Mouse (Mus musculus) cerebellum, postnatal 10 days (tissue): ENCODE results near the gene Rab8b.
"Not testable (repeated sequence)": the region's sequence is repeated elsewhere in the genome, so short reads cannot be mapped to it uniquely, and the experiment has no call there.

Source experiments
- DNase-seq, 2 experiments: peaks; one replicate each; pipeline ENCODE4 v3.0.0; 2021; ENCODE audit warnings: mixed read lengths in 2 of 2

The Rab8b gene

DNA sequence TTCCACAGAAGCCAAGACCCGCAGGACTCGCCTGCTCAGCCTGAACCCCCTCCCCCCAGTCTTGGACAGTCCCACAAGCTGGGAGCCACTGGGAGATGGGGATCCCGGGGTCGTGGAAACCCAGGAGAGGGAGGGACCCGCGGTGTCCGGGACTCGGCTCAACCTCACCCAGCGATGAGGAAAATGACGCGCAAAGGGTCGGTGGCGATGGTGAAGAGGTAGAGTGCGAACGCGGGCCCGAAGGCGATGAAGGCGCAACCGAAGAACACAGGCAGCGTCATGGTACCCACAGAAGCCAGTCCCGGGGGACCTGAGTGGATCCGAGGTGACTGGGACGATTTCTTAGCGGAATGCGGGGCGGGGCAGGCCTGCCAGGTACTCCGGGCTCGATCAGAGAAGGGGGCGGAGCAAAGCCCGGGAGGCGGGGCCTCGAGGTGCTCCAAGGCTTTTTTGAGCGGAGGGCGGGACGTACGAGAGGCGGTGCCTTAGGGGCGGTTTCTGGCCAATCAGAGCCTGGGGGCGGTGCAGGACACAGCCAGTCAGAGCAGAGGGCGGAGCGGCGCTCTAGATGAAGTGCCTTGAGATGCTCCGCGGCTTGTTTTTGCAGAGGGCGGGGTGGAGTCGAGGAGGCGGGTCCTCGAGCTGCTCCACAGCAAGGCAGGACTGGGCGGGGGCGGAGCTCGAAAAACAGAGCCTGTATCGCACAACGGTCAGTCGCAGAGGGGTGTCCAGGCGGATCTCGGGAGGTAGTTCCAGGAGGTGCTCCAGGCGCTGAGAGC, 85.0 kb downstream of the Rab8b start, which contains the start of gene Aph1c:
TSS of gene Aph1c (minus strand) at position 409 of the 779 bp plus-strand sequence.
- DNase-seq = peak; percentile 99

DNA sequence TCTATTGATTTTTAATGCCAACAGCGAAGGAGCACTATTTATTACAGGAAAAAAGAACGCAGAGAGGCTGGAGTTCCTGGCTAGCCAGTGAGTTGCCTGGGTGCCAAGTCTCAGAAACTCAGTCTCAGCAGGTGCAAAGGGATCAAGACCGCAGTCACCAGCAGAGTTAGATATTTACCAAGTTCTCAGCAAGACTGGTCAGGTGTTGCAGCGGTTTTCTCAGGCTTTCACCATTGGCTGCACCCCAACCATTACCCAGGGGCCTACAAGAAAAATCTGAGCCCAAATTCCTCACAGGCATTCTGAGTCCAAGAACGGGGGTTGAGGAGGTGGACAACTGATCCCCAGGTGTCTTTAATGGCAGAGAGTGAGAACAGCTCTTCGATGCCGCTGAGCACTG, 85.6 kb downstream of the Rab8b start:
- DNase-seq = peak; percentile 25 to 31

GRCm38 (mm10) chr9:66832366-66832908, 87.0 kb downstream of the Rab8b start:
- no peak for DNase-seq

DNA sequence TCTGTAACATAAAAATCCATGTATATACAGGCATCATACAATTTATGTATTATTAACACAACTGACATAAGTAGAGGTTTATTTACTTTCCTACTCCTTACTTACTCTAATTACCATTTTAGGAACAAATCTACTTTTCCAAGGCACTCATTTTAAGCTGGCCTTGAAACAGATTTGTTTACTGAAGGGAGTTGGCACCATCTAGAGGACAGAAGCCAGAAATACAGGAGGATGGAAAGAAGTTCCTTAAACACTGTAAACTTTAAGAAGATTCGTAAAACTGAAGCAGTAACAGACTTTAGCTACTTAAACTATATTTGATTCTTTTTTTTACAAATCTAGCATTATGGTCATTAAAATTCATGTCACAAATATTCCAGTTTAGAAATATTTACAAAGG, 93.5 kb downstream of the Rab8b start:
- peak; percentile 53 to 71 for DNase-seq

DNA sequence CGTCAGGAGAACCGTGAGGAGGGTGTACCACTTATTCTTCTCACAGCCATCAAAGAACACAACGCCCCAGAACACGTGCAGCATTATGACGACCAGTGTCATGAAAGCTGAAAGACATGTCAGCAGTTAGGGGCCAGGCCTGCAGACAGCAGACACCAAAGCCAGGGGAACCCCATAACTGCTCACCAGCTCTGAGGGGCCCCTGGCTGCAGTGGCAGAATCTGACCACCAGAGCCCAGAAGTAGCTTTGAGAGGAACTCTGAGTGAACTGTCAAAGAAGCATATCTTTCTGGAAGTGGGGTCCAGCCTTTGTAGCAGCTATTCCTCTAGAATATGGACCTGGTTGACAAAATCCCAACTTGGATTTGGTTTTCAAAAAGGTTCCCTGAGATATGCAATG, 97.2 kb downstream of the Rab8b start:
- DNase-seq = not testable (repeated sequence)

- no peak for DNase-seq
Observed at GRCm38 (mm10) chr9:66820996-66821395, 98.5 kb downstream of the Rab8b start.

GRCm38 (mm10) chr9:66813392-66813791, 106.1 kb downstream of the Rab8b start:
- DNase-seq = no peak

- DNase-seq = peak in 1 of 2 experiments; percentile 23
Observed at GRCm38 (mm10) chr9:66805951-66806350, 113.5 kb downstream of the Rab8b start.

DNA sequence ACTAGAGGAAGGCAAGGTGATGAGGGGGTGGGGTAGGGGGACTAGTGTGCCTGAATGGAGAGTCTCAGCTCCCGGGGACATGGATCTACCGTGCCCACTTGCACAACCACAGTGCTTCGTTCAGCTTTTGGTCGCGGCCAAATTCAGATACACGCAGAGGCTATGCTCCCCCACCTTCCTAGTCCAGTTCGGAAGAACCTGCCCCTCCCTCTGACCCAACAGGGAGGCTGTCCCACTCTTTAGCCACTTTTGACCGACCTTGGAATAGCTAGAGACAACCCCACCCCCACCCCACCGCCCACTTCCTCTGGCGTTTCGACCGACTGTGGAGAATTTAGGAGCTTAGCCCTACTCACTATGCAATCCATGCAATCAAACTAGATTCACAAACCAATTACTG, 117.5 kb downstream of the Rab8b start:
- no peak for DNase-seq

DNA sequence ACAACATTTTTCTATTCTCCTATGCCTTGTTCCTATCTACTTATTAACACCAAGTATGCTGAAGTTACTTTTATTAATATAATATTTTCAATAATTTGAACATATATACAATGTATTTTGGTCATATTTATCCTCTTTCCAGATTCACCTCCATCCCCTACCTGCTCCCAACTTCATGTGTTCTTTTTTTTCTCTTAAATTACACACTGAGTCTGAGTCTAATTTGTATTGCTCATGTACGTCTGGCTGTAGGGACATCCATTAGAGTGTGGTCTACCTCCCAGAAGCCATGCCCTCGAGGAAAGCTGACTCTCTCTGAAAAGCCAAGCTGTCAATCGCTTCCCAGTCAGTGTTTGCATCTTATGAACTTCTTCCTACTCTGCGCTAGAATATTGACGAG, 122.7 kb downstream of the Rab8b start, which contains the start of gene Gm10647:
TSS of gene Gm10647 (plus strand) at position 301 of the 400 bp plus-strand sequence.
- no peak for DNase-seq

DNA sequence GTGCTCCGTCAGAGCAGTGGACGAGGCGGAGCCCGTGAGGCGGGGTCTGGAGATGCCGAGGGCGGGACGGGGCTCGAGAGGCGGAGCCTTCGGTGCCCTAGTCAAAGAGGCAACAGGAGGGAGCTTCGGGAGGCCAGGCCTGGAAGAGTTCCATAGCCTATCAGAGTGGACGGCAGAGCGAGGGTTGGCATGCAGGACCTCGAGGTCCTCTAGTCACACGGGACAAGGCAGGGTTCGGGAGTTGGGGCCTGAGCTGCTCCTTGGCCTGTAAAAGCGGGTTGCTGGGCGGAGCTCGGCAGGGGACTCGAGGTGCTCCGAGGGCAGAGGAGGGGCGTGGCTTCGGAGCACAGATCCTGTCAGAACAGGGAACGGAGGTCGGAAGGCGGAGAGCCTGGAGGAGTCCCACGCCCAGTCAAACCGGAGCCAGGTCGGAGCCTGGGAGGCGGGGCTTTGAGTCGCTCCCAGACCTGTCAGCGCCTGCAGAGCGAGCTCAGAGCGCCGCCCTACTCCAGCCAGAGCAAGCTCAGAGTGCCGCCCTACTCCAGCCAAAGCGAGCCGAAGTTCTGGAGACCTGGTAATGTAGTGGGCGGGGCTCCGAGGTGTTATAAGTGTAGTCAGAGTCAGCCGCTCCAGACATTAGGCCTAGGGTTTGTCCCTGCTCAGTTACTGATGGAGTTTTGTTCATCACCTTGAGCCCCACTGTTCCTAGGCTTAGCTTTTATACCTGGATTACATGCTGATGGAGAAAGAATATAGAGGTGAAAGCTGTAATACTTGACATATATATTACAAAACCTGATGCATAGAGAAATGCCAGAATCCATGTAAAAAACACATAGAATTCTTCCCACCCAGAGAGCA, 123.8 kb downstream of the Rab8b start, which contains the start of gene Aph1b:
TSS of gene Aph1b (minus strand) at position 27 of the 861 bp plus-strand sequence.
- DNase-seq = peak; percentile 97 to 98

- peak in 1 of 2 experiments; percentile 22 for DNase-seq
Observed at GRCm38 (mm10) chr9:66794629-66795463, 124.6 kb downstream of the Rab8b start.
